Mouse (Mus musculus): ENCODE results near the gene Dynll1. TPM values are rescaled to one million over a fixed set of nuclear protein-coding genes. Genes with fewer than 3 reads are reported as not detected.
"Not testable (repeated sequence)": the region's sequence is repeated elsewhere in the genome, so short reads cannot be mapped to it uniquely, and the experiment has no call there.

The Dynll1 gene
- polyA plus RNA-seq, 1 experiment from 2014 or later, result 1,839 TPM

GRCm38 (mm10) chr5:115326875-115327609 lies 26.2 kb upstream of the Dynll1 start, which contains the start of gene Srsf9:
Gene Srsf9 (plus strand): TSS chr5:115327177.
- Histone ChIP-seq H3K27me3 (replicated peaks; ENCODE audit: low read depth, poor library complexity, severe bottlenecking) (no peaks in the 10 kb centered on the region), H3K9me3 (no peaks in the 10 kb centered on the region), H3K4me3 (peak within 1 kb of the TSS; percentile 100), H3K36me3 (replicated peaks) (peaks cover 35% of the 10 kb centered on the region), H3K4me1 (peaks cover 29% of the 10 kb centered on the region), H3K27ac (replicated peaks) (peak within 1 kb of the TSS; percentile 99)
- peak; percentile 96 for DNase-seq (ENCODE audit: low spot score)
- under 1% methylated on average over 91 of the region's 97 CpGs for WGBS

- Histone ChIP-seq H3K4me3 (peak overlapping the region; percentile 100), H3K36me3 (replicated peaks) (peaks cover 28% of the 10 kb centered on the region), H3K27me3 (replicated peaks; ENCODE audit: low read depth, poor library complexity, severe bottlenecking) (no peaks in the 10 kb centered on the region), H3K27ac (replicated peaks) (peak overlapping the region; percentile 99), H3K9me3 (no peaks in the 10 kb centered on the region), H3K4me1 (peaks cover 29% of the 10 kb centered on the region)
- DNase-seq (ENCODE audit: low spot score), result peak; percentile 19
- 30% methylated on average over 11 of the region's 11 CpGs for WGBS
Observed at GRCm38 (mm10) chr5:115326256-115326831, 25.5 kb upstream of the Dynll1 start.

GRCm38 (mm10) chr5:115319004-115319940 lies 18.5 kb upstream of the Dynll1 start:
- peak; percentile 77 for DNase-seq (ENCODE audit: low spot score)
- Histone ChIP-seq H3K4me3 (peak overlapping the region; percentile 56), H3K36me3 (replicated peaks) (no peaks in the 10 kb centered on the region), H3K27me3 (replicated peaks; ENCODE audit: low read depth, poor library complexity, severe bottlenecking) (no peaks in the 10 kb centered on the region), H3K4me1 (peaks cover 38% of the 10 kb centered on the region), H3K9me3 (no peaks in the 10 kb centered on the region), H3K27ac (replicated peaks) (peak overlapping the region; percentile 70)
- under 1% methylated on average over 22 of the region's 22 CpGs for WGBS

- peak; percentile 81 for DNase-seq (ENCODE audit: low spot score)
- H3K27ac ChIP-seq (replicated peaks), result peak overlapping the region; percentile 90
- H3K36me3 ChIP-seq (replicated peaks), result no peaks in the 10 kb centered on the region
- 2% methylated on average over 10 of the region's 10 CpGs for WGBS
- no peaks in the 10 kb centered on the region for H3K27me3 ChIP-seq (replicated peaks; ENCODE audit: low read depth, poor library complexity, severe bottlenecking)
- no peaks in the 10 kb centered on the region for H3K9me3 ChIP-seq
- peaks cover 47% of the 10 kb centered on the region for H3K4me1 ChIP-seq
- H3K4me3 ChIP-seq, result peak overlapping the region; percentile 39
Observed at GRCm38 (mm10) chr5:115317645-115318328, 17.0 kb upstream of the Dynll1 start.

GRCm38 (mm10) chr5:115316968-115317644 lies 16.3 kb upstream of the Dynll1 start:
- Histone ChIP-seq H3K4me1 (peaks cover 47% of the 10 kb centered on the region), H3K4me3 (peak overlapping the region; percentile 39), H3K27ac (replicated peaks) (peak overlapping the region; percentile 90), H3K27me3 (replicated peaks; ENCODE audit: low read depth, poor library complexity, severe bottlenecking) (no peaks in the 10 kb centered on the region), H3K9me3 (no peaks in the 10 kb centered on the region), H3K36me3 (replicated peaks) (no peaks in the 10 kb centered on the region)
- WGBS, result 4% methylated on average over 14 of the region's 14 CpGs
- peak; percentile 55 for DNase-seq (ENCODE audit: low spot score)

- Histone ChIP-seq H3K9me3 (no peaks in the 10 kb centered on the region), H3K4me1 (peaks cover 34% of the 10 kb centered on the region), H3K36me3 (replicated peaks) (no peaks in the 10 kb centered on the region), H3K27me3 (replicated peaks; ENCODE audit: low read depth, poor library complexity, severe bottlenecking) (no peaks in the 10 kb centered on the region), H3K4me3 (no peak overlapping the region), H3K27ac (replicated peaks) (peak overlapping the region; percentile 66)
- 44% methylated on average over 5 of the region's 5 CpGs for WGBS
- no peak for DNase-seq (ENCODE audit: low spot score)
Observed at GRCm38 (mm10) chr5:115313668-115313943, 12.8 kb upstream of the Dynll1 start.

- H3K4me3 ChIP-seq, result no peak overlapping the region
- H3K36me3 ChIP-seq (replicated peaks), result no peaks in the 10 kb centered on the region
- peak overlapping the region; percentile 66 for H3K27ac ChIP-seq (replicated peaks)
- 79% methylated on average over 10 of the region's 10 CpGs for WGBS
- H3K27me3 ChIP-seq (replicated peaks; ENCODE audit: low read depth, poor library complexity, severe bottlenecking), result no peaks in the 10 kb centered on the region
- peaks cover 28% of the 10 kb centered on the region for H3K4me1 ChIP-seq
- no peak for DNase-seq (ENCODE audit: low spot score)
- H3K9me3 ChIP-seq, result no peaks in the 10 kb centered on the region
Observed at GRCm38 (mm10) chr5:115312816-115313667, 12.2 kb upstream of the Dynll1 start.

GRCm38 (mm10) chr5:115312354-115312753 lies 11.6 kb upstream of the Dynll1 start:
- H3K9me3 ChIP-seq, result no peaks in the 10 kb centered on the region
- H3K4me1 ChIP-seq, result peaks cover 22% of the 10 kb centered on the region
- H3K36me3 ChIP-seq (replicated peaks), result no peaks in the 10 kb centered on the region
- WGBS, result 86% methylated on average over 4 of the region's 4 CpGs
- H3K27me3 ChIP-seq (replicated peaks; ENCODE audit: low read depth, poor library complexity, severe bottlenecking), result no peaks in the 10 kb centered on the region
- DNase-seq (ENCODE audit: low spot score), result no peak
- H3K4me3 ChIP-seq, result no peak overlapping the region
- H3K27ac ChIP-seq (replicated peaks), result no peak overlapping the region

- H3K27ac ChIP-seq (replicated peaks); H3K27me3 ChIP-seq (replicated peaks; ENCODE audit: low read depth, poor library complexity, severe bottlenecking); H3K9me3 ChIP-seq; DNase-seq (ENCODE audit: low spot score): not testable (repeated sequence)
- Histone ChIP-seq H3K4me1 (peaks cover 38% of the 10 kb centered on the region), H3K36me3 (replicated peaks) (peaks cover 24% of the 10 kb centered on the region), H3K4me3 (0 out of 2 replicates have a peak overlapping the region, but pooled peaks have one; percentile 95)
- WGBS, result 85% methylated on average over 7 of the region's 7 CpGs
Observed at GRCm38 (mm10) chr5:115302190-115302589, 1.4 kb upstream of the Dynll1 start.

- Histone ChIP-seq H3K27me3 (replicated peaks; ENCODE audit: low read depth, poor library complexity, severe bottlenecking) (0 out of 2 replicates have a peak, but pooled peaks cover 3% of the 10 kb centered on the region), H3K4me3 (peak overlapping the region; percentile 95), H3K4me1 (peaks cover 38% of the 10 kb centered on the region), H3K9me3 (no peaks in the 10 kb centered on the region), H3K27ac (replicated peaks) (peak overlapping the region; percentile 93), H3K36me3 (replicated peaks) (peaks cover 30% of the 10 kb centered on the region)
- DNase-seq (ENCODE audit: low spot score), result no peak
- WGBS, result 34% methylated on average over 13 of the region's 13 CpGs
Observed at GRCm38 (mm10) chr5:115301615-115302014, 816 bp upstream of the Dynll1 start.
